Mouse (Mus musculus): ENCODE measurements at regions not wholly inside any gene's neighbourhood (a gene's known extent, or its start where the extent isn't known, plus 50 kb on each side); places are given as distances from the start of the nearest gene placed in this dataset.

- TF ChIP-seq FLI1 (IDR thresholded peaks at IDR 0.05; ENCODE audit: low read length) = no peak
- no peak for TF ChIP-seq GATA1 (IDR thresholded peaks at IDR 0.05; ENCODE audit: borderline replicate concordance, low read length)
Observed at GRCm38 (mm10) chr6:147799009-147799727, 247.9 kb upstream of the Far2 start.

Measured in megakaryocyte, embryonic 14.5 days (primary cell).